Mouse (Mus musculus): ENCODE data around the gene Mterf1a.
"Not testable (repeated sequence)": the region's sequence is repeated elsewhere in the genome, so short reads cannot be mapped to it uniquely, and the experiment has no call there.

The Mterf1a gene

GRCm38 (mm10) chr5:3893459-3894293 lies at the start of gene Mterf1a:
Mterf1a (minus strand) TSS chr5:3893933.
- in situ Hi-C loops (cut with MboI, MseI), result loop anchor here in 1 of 2 experiments (5.0 kb wide), 2 partner anchors 209 to 299 kb away; partner anchors contain the start of genes Cyp51 and Mterf1b

DNA sequence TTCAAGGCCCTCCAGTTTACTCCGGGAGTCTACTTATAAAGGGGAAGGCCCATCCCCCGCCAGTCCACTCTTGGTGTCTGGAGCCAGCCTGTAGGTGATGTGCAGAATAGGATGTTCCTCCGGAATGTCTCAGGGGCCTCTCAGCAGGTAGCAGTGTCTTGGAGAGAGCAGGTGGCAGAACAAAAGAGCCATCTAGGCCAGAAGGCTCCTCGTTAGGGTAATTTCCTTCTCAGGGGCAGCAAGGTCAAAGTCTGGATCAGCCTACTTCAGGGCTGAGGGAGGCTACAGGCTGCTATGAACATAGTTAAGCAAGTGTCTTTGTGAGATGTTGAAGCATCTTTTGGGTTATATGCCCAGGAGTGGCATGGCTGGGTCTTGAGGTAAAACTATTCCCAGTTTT lies 49.4 kb upstream of the Mterf1a start:
- in situ Hi-C loops (cut with MboI, MseI), result not testable (repeated sequence)

GRCm38 (mm10) chr5:3941240-3941639 lies 47.5 kb upstream of the Mterf1a start:
- in situ Hi-C loops (cut with MboI, MseI), result no loop called here

DNA sequence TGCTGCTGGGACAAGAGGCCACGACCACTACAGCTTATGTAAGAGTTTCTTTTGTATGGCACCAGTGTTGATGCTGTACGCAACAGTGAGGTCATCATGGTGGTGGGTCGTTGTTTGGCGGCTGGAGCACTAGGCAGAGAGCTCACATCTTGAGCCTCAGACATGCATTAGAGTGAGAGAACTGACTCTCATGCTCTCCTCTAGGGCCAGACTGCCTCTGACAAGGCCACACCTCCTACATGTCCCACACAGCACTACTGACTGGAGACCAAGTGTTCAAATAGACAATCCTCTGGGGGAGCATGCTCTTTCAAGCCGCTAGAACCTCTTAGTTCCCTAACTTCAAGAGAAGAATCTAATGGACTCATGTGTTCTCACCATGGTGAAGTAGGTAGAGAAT lies 45.6 kb upstream of the Mterf1a start:
- in situ Hi-C loops (cut with MboI, MseI), result no loop called here

DNA sequence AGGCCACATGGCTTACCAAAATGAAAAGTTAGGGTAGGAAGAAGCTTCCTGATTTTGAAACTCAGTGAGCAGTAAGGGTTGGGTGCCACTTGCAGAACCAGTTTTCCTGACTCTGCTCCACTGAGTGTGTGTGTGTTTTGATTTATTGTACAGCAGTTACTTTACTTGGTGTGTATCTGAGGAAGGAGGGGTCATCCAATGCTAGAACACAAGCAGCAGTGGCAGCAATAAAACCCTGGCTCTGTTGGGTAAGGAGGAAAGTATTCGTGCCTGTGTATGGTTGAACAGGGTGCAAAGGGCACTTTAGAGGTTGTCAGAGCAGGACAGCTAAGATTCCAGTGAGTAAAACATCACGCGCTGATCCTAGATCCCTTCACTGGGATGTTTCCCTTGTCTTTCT lies 45.2 kb upstream of the Mterf1a start:
- in situ Hi-C loops (cut with MboI, MseI), result no loop called here

DNA sequence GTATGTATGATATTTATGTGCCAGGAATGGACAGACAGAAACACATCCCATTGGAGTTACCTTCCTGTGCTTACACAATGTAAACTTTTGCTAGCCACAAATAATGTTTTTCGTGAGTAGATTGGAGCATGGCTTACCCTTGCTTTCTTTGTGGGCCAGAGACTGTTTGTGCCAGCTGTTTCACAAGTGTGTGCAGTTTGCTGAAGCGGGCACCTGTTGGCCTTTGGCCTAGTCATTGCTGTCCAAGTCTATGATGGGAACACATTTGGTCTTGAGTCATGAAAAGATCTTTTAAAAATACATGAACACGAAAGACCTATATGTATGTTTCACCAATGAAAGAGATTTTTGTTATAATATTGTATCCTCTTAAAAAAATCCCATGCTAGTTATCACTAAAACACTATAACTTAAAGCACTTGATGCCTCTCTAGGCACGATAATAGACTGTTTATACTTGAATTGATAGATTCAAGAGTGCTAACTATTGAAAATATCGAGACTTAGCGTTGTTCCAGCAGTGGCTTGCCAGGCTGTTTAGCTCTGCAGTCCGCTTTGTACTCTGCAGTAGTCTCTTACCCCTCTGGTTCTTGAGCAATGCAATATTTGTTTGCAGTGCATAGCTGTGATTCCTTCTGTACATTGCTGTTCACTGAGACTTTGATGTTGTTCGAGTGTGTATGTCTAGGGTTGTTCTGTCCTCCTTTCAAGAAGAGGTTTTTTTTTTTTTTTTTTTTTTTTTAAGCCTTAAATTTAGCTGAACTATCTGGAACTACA lies 42.2 kb upstream of the Mterf1a start:
- in situ Hi-C loops (cut with MboI, MseI), result no loop called here

- in situ Hi-C loops (cut with MboI, MseI), result no loop called here
These were observed 41.5 kb upstream of the Mterf1a start for GRCm38 (mm10) chr5:3935266-3935665.

GRCm38 (mm10) chr5:3933551-3933950 lies 39.8 kb upstream of the Mterf1a start:
- in situ Hi-C loops (cut with MboI, MseI), result no loop called here

GRCm38 (mm10) chr5:3931636-3932035 lies 37.9 kb upstream of the Mterf1a start:
- in situ Hi-C loops (cut with MboI, MseI), result no loop called here

GRCm38 (mm10) chr5:3930760-3931159 lies 37.0 kb upstream of the Mterf1a start:
- in situ Hi-C loops (cut with MboI, MseI), result no loop called here

DNA sequence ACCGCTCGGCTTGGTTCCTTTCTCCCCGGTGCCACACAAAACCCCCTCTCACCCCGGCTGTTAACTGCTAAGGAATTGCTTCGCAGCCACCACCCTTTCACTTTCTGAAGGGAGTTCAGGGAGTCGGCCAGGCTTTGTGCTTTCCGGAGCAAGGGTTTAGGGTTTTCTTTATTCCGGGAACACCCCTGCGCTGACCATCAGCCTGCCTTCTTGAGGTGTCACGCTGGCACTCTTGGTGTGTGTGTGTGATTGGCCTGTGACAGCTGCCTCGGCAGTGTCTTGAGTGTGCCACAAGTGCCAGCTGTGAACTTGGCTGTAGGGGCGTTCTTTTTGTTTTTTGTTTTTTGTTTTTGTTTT lies 34.9 kb upstream of the Mterf1a start:
- in situ Hi-C loops (cut with MboI, MseI), result no loop called here

- in situ Hi-C loops (cut with MboI, MseI), result no loop called here
These were observed 34.3 kb upstream of the Mterf1a start, which contains the start of gene Akap9 for GRCm38 (mm10) chr5:3927801-3928689. Akap9 (plus strand) TSS chr5:3928054.

DNA sequence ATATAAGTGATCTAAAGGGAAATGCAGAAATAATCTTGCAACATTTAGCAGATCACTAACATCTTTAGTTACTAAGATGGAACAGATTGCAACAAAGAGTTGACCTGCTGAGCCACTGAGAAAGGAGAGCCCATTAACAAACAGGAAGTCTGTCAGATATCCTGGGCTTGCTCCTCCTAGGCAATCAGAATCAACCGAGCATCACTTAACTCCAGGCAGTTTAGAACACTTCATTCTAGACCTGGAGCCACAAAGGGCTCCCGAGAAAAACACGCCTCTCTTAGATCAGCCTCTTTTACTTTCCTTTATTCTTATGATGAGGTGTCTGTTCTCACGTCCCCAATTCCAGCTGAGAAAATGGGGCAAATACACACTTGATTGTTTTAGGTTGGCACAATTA lies 32.9 kb upstream of the Mterf1a start:
- in situ Hi-C loops (cut with MboI, MseI), result no loop called here

DNA sequence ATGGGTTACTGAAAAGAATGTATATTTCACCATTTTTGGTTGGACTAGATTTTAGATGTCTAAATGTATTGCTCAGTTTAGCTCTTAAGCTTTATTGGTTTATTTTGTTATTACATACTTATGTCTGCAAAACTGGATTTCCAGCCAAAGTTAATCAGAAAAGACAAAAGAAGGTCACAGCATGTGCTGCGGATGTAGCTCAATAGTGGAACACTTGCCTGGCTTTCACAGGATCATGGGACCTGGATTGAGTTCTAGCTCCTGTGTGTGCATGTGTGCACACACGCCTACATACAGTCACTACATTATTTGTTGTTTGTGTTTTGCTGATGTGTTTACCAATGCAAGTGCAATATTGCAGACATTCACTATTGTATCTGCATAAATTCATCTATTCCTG lies 28.6 kb upstream of the Mterf1a start:
- in situ Hi-C loops (cut with MboI, MseI), result no loop called here

GRCm38 (mm10) chr5:3905471-3905870 lies 11.7 kb upstream of the Mterf1a start:
- in situ Hi-C loops (cut with MboI, MseI), result no loop called here

- in situ Hi-C loops (cut with MboI, MseI), result loop anchor here in 1 of 2 experiments (5.0 kb wide), 2 partner anchors 208 to 298 kb away; partner anchors contain the start of genes Cyp51 and Mterf1b
These were observed 524 bp upstream of the Mterf1a start for GRCm38 (mm10) chr5:3894294-3894619.

DNA sequence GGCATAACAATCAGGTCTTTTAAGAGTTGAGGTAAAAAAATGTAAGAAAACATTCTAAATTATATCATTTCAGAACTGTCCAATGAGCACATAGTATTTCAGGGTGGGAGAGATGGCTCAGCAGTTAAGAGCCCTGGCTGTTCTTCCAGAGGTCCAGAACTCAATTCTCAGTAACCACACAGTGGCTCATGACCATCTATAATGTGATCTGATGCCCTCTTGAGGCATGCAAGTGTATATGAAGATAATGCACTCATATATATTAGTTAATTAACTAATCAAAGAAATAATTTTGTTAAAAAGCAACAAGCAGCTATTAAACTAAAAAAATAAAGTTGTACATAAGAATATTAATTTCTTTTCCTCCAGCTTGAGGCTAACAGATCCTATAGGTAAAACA lies 4.5 kb downstream of the Mterf1a start:
- in situ Hi-C loops (cut with MboI, MseI), result loop anchor here (5.0 kb wide), 2 partner anchors 318 to 323 kb away; no protein-coding TSS in a partner anchor

DNA sequence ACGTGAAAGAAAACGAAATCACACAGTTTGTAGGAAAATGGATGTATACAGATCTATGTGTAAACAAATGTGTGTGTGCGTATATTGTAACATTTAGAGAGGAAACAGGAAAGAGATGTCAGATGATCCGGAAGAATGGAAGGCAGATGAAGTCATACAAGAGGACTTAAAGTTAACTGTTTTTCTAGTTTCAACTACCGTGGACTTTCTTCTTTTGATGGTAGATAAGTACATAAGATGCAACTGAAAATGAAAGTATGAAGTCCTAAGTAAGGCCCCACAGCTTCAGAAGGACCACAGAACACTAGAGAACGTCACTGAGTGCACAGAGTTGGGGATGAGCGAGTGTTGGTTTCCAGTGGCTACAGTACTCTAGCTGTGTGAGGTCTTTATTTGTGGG lies 6.9 kb downstream of the Mterf1a start:
- in situ Hi-C loops (cut with MboI, MseI), result loop anchor here (5.0 kb wide), 2 partner anchors 320 to 325 kb away; no protein-coding TSS in a partner anchor

DNA sequence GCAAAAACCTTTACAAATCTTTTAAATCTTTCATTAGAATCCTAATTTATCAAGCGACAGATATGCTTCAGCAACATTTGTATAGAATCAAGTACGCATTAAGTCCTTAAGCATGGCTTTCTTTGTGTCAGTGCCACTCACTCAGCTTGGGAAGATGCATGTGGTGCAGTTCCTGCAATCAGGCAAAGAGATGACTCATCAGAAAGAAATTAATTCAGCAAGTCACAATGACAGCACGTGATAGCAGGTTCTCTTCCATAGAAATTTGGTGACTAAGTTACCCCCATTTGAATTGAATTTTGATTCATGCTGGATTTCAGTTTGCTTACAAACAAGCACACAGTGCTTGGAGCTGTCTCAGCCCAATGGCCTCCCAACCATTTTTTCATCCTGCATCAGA lies 20.2 kb downstream of the Mterf1a start:
- in situ Hi-C loops (cut with MboI, MseI), result loop anchor here in 1 of 2 experiments (25.0 kb wide), 1 partner anchor 714 kb away; no protein-coding TSS in a partner anchor

GRCm38 (mm10) chr5:3872348-3872747 lies 21.4 kb downstream of the Mterf1a start:
- in situ Hi-C loops (cut with MboI, MseI), result loop anchor here in 1 of 2 experiments (25.0 kb wide), 1 partner anchor 715 kb away; no protein-coding TSS in a partner anchor

- in situ Hi-C loops (cut with MboI, MseI), result loop anchor here in 1 of 2 experiments (25.0 kb wide), 1 partner anchor 717 kb away; no protein-coding TSS in a partner anchor
These were observed 23.6 kb downstream of the Mterf1a start for GRCm38 (mm10) chr5:3870161-3870560.

Measured in T-helper 17 cell (primary cell).